Mouse (Mus musculus) 3T3-L1 (cell line): Measurements from ENCODE around the gene Zfp286.

Experiments
- DNase-seq: peaks from one replicate; pipeline ENCODE4 v3.0.0-alpha.2; 2015; ENCODE audit warnings: low read depth, low spot score

Zfp286 gene

GRCm38 (mm10) chr11:62708252-62708651, 81.0 kb downstream of the Zfp286 start:
- DNase-seq, result no peak

GRCm38 (mm10) chr11:62706141-62706540, 83.1 kb downstream of the Zfp286 start:
- no peak for DNase-seq
